Mouse (Mus musculus) forebrain, postnatal 0 days (tissue): ENCODE measurements at regions not wholly inside any gene's neighbourhood (a gene's known extent, or its start where the extent isn't known, plus 50 kb on each side); places are given as distances from the start of the nearest gene placed in this dataset.

Experiments
- ATAC-seq: fragments of 200-750 bp; cut with Nextera tagmentation; 2 replicates; pipeline ENCODE4 v1.8.0; 2017; ENCODE audit warnings: mild to moderate bottlenecking, moderate library complexity
- DNase-seq: peaks from one replicate; pipeline ENCODE4 v3.0.0-alpha.2; 2015
- H3K27ac ChIP-seq: fragments of 300-500 bp; sonication (generic); 2 replicates; pipeline ENCODE4 v1.5.1; 2014; ENCODE audit warnings: low read depth, mild to moderate bottlenecking, antibody characterized with exemption, low read length, moderate library complexity, mixed read lengths
- H3K27me3 ChIP-seq: fragments of 300-500 bp; sonication (generic); 2 replicates; pipeline ENCODE4 v1.6.1; 2014; ENCODE audit warnings: mild to moderate bottlenecking, low read length, mixed read lengths; ENCODE audit not compliant: insufficient read depth
- H3K36me3 ChIP-seq: fragments of 300-500 bp; sonication (generic); 2 replicates; pipeline ENCODE4 v1.6.1; 2014; ENCODE audit warnings: mild to moderate bottlenecking, moderate library complexity; ENCODE audit not compliant: insufficient read depth
- H3K4me1 ChIP-seq: fragments of 300-500 bp; sonication (generic); 2 replicates; pipeline ENCODE4 v1.6.1; 2014; ENCODE audit warnings: antibody characterized with exemption; ENCODE audit not compliant: insufficient read depth
- H3K4me2 ChIP-seq: fragments of 300-500 bp; sonication (generic); 2 replicates; pipeline ENCODE4 v1.6.1; 2014; ENCODE audit warnings: low read depth, mild to moderate bottlenecking, moderate library complexity
- H3K4me3 ChIP-seq: fragments of 300-500 bp; sonication (generic); 2 replicates; pipeline ENCODE4 v1.5.1; 2014; ENCODE audit warnings: low read depth, low read length, mixed read lengths
- H3K9ac ChIP-seq: fragments of 300-500 bp; sonication (generic); 2 replicates; pipeline ENCODE4 v1.6.1; 2014; ENCODE audit warnings: mild to moderate bottlenecking
- H3K9me3 ChIP-seq: fragments of 300-500 bp; sonication (generic); 2 replicates; pipeline ENCODE4 v1.6.1; 2016; ENCODE audit warnings: low read length
- CTCF ChIP-seq: sonication (generic); IDR thresholded peaks from 2 replicates; pipeline ENCODE4 v1.5.1; 2016; ENCODE audit warnings: antibody characterized with exemption, control low read depth, low read depth
- WGBS: fragments of 180-500 bp; shearing (Covaris S2); extraction: QIAGEN DNeasy Blood & Tissue Kit; methylation state at CpG from one replicate; pipeline ENCODE4 v1.1.7; 2014; 5-methylcytosine and 5-hydroxymethylcytosine counted together

- H3K4me2 ChIP-seq = no peak overlapping the region
- H3K27ac ChIP-seq = no peak overlapping the region
- ATAC-seq (no peak), DNase-seq (no peak)
- TF ChIP-seq CTCF = no peak
- 19% methylated on average over 8 of the region's 8 CpGs for WGBS
- no peaks in the 10 kb centered on the region for H3K36me3 ChIP-seq
- no peak overlapping the region for H3K4me3 ChIP-seq
- H3K9ac ChIP-seq = no peak overlapping the region
- H3K4me1 ChIP-seq = no peaks in the 10 kb centered on the region
- no peaks in the 10 kb centered on the region; the same call in 1 of the 2 replicates for H3K27me3 ChIP-seq
- no peaks in the 10 kb centered on the region for H3K9me3 ChIP-seq
Observed at GRCm38 (mm10) chr8:109012655-109013054, 481.2 kb upstream of the Pmfbp1 start.

- WGBS = 54% methylated on average over 7 of the region's 7 CpGs
- H3K36me3 ChIP-seq = no peaks in the 10 kb centered on the region
- no peaks in the 10 kb centered on the region for H3K4me1 ChIP-seq
- ATAC-seq (no peak), DNase-seq (no peak)
- TF ChIP-seq CTCF = no peak
- no peak overlapping the region for H3K4me3 ChIP-seq
- H3K9ac ChIP-seq = no peak overlapping the region
- H3K27ac ChIP-seq = no peak overlapping the region
- no peaks in the 10 kb centered on the region for H3K9me3 ChIP-seq
- no peaks in the 10 kb centered on the region for H3K27me3 ChIP-seq
- no peak overlapping the region for H3K4me2 ChIP-seq
Observed at GRCm38 (mm10) chr8:109013577-109013976, 480.2 kb upstream of the Pmfbp1 start.

- Histone ChIP-seq H3K36me3 (no peaks in the 10 kb centered on the region), H3K9me3 (no peaks in the 10 kb centered on the region), H3K9ac (no peak overlapping the region), H3K4me3 (no peak overlapping the region), H3K4me2 (no peak overlapping the region), H3K27me3 (no peaks in the 10 kb centered on the region), H3K4me1 (no peaks in the 10 kb centered on the region), H3K27ac (no peak overlapping the region)
- peak; percentile 9 for DNase-seq
- no peak for ATAC-seq
- WGBS = 77% methylated on average over 7 of the region's 7 CpGs
- TF ChIP-seq CTCF = peak; percentile 77
Observed at GRCm38 (mm10) chr8:109014746-109015145, 479.1 kb upstream of the Pmfbp1 start.

- WGBS = 90% methylated on average over 7 of the region's 7 CpGs
- Histone ChIP-seq H3K4me1 (no peaks in the 10 kb centered on the region), H3K9ac (no peak overlapping the region), H3K36me3 (no peaks in the 10 kb centered on the region), H3K27ac (no peak overlapping the region), H3K27me3 (no peaks in the 10 kb centered on the region), H3K4me2 (no peak overlapping the region), H3K4me3 (no peak overlapping the region), H3K9me3 (no peaks in the 10 kb centered on the region)
- ATAC-seq (no peak), DNase-seq (no peak)
- TF ChIP-seq CTCF = no peak
Observed at GRCm38 (mm10) chr8:109019565-109019964, 474.3 kb upstream of the Pmfbp1 start.

GRCm38 (mm10) chr8:109020102-109020501 lies 473.7 kb upstream of the Pmfbp1 start:
- TF ChIP-seq CTCF = no peak
- Histone ChIP-seq H3K27me3 (no peaks in the 10 kb centered on the region), H3K4me3 (no peak overlapping the region), H3K27ac (no peak overlapping the region), H3K4me1 (no peaks in the 10 kb centered on the region), H3K36me3 (no peaks in the 10 kb centered on the region), H3K9ac (no peak overlapping the region), H3K4me2 (no peak overlapping the region), H3K9me3 (no peaks in the 10 kb centered on the region)
- ATAC-seq (no peak), DNase-seq (no peak)
- WGBS = 80% methylated on average over 4 of the region's 4 CpGs

- no peak for TF ChIP-seq CTCF
- Histone ChIP-seq H3K36me3 (no peaks in the 10 kb centered on the region), H3K27ac (no peak overlapping the region), H3K4me1 (no peaks in the 10 kb centered on the region), H3K9me3 (no peaks in the 10 kb centered on the region), H3K4me3 (no peak overlapping the region), H3K4me2 (no peak overlapping the region), H3K27me3 (no peaks in the 10 kb centered on the region), H3K9ac (no peak overlapping the region)
- WGBS = 94% methylated on average over 8 of the region's 8 CpGs
- ATAC-seq = no peak
- DNase-seq = no peak
Observed at GRCm38 (mm10) chr8:109027923-109028322, 465.9 kb upstream of the Pmfbp1 start.

- Histone ChIP-seq H3K36me3 (no peaks in the 10 kb centered on the region), H3K9ac (no peak overlapping the region), H3K4me3 (no peak overlapping the region), H3K4me2 (no peak overlapping the region), H3K27ac (no peak overlapping the region), H3K4me1 (no peaks in the 10 kb centered on the region), H3K27me3 (no peaks in the 10 kb centered on the region), H3K9me3 (peaks cover 6% of the 10 kb centered on the region; the same call in 1 of the 2 replicates)
- WGBS = 94% methylated on average over 4 of the region's 4 CpGs
- DNase-seq = no peak
- TF ChIP-seq CTCF = no peak
- ATAC-seq = no peak
Observed at GRCm38 (mm10) chr8:109053608-109054007, 440.2 kb upstream of the Pmfbp1 start.

- Histone ChIP-seq H3K9me3 (no peaks in the 10 kb centered on the region), H3K27ac (no peak overlapping the region), H3K4me1 (no peaks in the 10 kb centered on the region), H3K27me3 (no peaks in the 10 kb centered on the region), H3K9ac (no peak overlapping the region), H3K36me3 (no peaks in the 10 kb centered on the region), H3K4me3 (no peak overlapping the region), H3K4me2 (no peak overlapping the region)
- no peak for TF ChIP-seq CTCF
- no peak for ATAC-seq
- WGBS = 76% methylated on average over 5 of the region's 5 CpGs
- DNase-seq = no peak
Observed at GRCm38 (mm10) chr8:109059152-109059551, 434.7 kb upstream of the Pmfbp1 start.
